Mouse (Mus musculus) testis, adult 2 months (tissue): Measurements from ENCODE around the gene Dbp.
A peak's percentile ranks its signal among the peaks of the same experiment; 100 is the strongest.

Experiments
- CTCF ChIP-seq: fragments of 200-500 bp; IDR thresholded peaks from 2 replicates; pipeline ENCODE4 v1.5.1; 2012; ENCODE audit warnings: low read depth, mild to moderate bottlenecking, inconsistent platforms, low read length, moderate library complexity; ENCODE audit not compliant: control insufficient read depth, insufficient read depth, insufficient replicate concordance
- POLR2A ChIP-seq: fragments of 200-500 bp; IDR thresholded peaks from 2 replicates; pipeline ENCODE4 v1.6.1; 2012; ENCODE audit warnings: low read depth, mild to moderate bottlenecking, inconsistent platforms, low read length, moderate library complexity; ENCODE audit not compliant: control insufficient read depth

DNA sequence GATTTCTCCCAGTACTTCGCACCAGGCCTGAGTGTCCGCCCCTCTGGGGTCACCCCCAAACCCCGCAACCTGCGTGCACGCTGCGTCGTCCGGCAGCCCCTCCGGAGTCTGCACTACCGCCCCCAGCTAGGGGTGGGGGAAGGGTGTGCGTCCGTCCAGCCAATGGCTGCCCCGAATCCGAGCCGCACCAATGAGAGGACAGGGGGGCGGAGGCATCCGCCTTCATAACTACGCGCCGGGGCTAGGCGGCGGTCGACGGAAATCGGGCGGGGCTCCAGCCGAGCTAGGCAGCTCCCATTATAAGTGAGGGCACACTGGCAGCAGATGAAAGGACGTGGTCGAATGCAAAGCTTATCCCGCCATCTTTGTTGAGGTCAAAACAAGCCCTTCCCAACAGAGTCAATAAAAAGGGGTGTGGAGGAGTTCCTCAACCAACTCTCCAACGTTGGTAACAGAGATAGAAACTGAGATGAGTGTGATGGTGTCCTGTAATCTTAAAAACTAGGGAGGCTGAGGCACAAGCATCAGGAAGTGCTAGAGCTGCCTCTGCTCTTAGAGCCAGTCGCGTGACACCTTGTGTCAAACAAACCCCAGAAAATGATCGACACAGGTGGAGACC, 10.3 kb downstream of the Dbp start, which contains the start of gene Rpl18:
- TF ChIP-seq CTCF (no peak), POLR2A (peak; percentile 62; the same call in 1 of the 2 replicates)
